Mouse (Mus musculus): ENCODE measurements at regions not wholly inside any gene's neighbourhood (a gene's known extent, or its start where the extent isn't known, plus 50 kb on each side); places are given as distances from the start of the nearest gene placed in this dataset.
A peak's percentile ranks its signal among the peaks of the same experiment; 100 is the strongest.

DNA sequence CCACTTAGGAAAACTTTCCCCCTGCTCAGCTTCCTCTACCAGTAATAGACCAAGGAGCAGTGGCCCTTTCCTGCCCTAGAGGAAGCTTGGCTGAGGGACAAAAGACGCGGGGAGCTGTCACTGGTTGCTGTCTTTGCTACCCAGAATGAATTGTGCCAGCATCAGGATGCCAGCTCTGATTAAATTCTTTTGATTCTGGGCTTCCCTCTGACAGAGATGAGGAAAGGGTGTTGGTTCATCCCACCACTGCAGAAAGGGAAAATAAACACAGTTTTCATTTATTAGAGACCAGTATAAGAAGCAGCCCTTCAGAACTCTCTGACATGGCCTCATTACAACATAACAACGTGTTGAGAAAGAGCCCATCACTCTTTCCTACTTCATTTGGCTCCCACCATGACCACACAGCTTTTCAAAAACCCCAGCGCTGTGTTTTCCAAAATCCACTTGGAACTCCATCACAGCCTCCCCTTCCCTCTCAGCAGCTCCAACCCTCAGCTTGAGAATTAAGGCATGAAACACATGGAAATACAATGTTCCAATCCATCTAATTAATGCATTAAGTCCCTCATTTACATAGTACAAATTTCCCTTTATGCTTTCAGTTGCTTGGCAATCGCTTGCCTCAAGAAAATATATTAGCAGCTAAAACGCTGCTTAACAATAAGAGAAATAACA is 429.6 kb downstream of the Efnb2 start:
- DNase-seq (ENCODE audit: low read depth, low spot score): no peak
- 67% methylated on average over 6 of the region's 6 CpGs for WGBS

DNA sequence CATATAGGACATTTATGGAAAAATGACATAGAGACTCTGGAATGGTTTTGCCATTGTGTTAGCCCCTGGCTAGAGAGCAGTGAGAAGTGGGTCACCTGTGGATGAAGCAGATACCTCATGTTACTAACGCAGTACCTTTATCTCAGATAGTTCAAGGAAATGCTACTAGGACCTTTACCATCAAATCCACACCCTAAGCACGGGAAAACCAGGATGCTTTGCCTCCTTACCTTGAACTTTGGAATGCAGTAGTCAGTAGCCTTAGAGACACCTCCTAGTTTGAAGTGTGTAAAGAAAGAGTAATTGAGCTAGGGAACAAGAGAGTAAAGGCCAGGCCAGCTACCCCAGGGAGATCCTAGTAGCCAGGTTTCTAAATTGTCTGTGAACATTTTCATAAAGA is 435.0 kb downstream of the Efnb2 start:
- WGBS: 43% methylated on average over 2 of the region's 2 CpGs

DNA sequence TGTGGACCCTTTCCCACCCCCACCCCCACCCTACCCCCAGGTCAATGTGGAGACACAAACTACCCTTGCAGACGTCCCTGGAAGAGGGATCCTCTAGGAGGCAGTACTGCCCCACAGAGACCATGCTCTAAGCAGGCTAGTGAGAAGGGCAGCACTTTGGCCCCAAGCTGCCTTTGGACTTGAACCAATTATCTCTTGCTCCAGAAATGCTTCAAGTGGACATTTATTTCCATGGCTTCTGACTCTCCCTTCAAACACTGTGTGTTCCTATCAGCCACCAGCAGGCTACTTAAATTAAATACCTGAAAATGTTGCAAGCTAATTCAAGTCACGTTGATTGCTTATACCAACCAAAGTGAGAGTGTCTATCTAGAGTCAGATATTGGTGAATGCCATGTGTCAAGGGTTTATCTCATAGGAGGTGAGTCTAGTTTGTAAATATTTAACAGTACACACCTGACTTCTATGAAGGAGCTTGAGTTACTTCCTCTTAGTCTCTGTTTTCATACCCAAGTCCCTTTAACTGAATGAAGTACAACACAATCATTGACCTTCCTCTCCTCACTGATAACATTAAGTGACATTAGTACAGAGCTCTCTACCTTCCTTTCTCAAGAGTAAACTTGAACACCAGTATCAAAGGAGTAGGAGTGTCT is 435.7 kb downstream of the Efnb2 start:
- 22% methylated on average over 2 of the region's 2 CpGs for WGBS
- DNase-seq (ENCODE audit: low read depth, low spot score): peak; percentile 66

More for the DNA sequence above, 435.0 kb downstream of the Efnb2 start:
- DNase-seq (ENCODE audit: low read depth, low spot score): peak; percentile 80

DNA sequence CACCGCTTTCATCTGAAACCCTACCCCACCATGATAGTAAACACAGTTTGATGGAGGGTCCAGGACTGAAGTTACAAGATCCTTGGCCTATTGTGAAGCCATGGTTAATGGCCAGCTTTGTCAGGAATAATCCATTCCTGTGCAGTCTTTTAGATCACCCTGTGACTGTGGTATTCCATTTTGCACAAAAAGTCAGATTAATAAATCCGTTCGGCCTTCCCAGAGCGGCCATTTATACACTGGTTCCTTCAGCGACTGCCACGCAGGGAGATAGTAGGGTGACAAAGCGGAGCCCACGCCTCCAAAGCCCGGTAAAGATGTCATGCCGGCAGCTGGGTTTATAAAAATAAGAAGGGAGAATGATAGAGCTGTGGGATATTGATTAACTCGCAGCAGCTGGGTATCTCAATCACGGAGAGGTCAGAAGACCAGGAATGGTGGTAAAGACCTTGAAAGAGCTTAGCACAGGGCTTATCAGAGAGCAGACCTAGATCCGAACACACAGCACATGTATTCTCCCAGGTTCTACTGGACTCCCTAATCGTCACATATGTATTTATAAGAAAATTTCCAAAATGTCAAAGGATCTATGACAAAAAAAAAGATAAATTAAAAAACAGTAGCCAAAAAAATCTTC is 440.5 kb downstream of the Efnb2 start:
- DNase-seq (ENCODE audit: low read depth, low spot score): no peak
- 91% methylated on average over 14 of the region's 14 CpGs for WGBS

DNA sequence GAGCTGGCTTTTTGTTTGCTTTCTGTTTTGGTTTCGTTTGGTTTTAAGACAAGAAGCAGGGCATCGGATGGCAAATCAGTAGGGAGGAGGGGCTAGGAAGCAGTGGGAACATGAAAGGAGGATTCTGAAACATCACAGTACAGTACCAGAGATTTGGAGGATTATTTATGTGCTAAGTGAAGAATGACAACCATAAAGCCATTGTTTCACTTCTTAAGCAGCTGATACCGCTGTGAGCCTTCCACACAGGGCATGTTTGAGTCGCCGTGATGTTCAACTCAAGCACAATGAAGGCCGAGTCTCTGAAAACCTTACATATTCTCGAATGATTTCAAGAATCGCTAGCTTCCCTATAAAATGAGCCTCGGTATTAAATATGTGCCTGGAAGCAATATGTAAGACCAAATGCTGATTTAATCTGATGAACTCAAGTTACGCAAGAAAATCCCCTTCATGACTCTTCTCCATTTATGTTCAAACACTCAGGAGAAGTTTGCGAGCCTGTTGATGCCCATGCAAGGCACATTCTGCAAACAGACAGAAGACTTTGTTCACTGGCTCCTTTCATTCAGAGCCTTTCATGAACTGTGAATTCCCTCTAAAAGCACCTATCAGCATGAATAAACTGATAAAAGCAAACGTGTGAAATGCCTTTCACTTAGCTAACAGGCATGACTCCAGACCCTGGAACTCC is 441.2 kb downstream of the Efnb2 start:
- no peak for DNase-seq (ENCODE audit: low read depth, low spot score)
- WGBS: 79% methylated on average over 12 of the region's 12 CpGs

DNA sequence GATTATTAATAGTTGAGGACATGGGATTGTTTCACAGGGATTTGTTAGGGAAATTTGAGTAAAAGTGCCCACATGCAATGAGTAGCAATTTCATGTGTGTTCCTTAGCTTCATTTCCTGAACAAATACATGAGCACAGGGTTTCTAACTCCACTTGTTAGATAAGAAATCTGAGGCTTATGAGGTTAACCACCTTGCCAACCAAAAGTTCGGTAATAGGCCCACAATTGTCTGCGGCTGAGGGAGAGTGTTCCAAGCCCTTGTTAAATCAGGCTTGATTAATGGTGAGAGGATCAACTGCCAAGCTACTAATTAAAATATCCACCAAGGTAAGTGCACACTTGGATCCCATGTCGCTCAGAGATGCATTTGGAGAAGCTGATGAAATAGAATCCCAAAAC is 468.0 kb downstream of the Efnb2 start:
- 84% methylated on average over 3 of the region's 3 CpGs for WGBS
- no peak for DNase-seq (ENCODE audit: low read depth, low spot score)

DNA sequence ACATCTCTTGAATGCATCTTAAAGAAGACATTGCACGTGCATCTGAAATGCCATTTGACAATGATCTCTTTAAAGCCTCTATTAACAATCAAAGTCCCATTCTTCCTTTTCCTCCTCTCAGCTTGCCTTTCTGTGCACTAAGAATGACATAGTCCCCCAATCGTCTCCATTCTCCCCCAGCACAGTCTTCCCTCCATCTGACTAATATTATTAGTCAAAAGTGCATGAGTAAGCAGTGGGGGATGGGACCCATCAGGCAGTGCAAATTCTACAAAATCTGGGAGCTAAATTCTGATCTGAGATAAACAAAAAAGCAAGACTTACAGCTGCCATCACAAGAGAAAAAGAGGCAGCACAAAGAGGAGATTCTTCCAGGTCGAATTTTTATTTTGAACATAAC is 475.0 kb downstream of the Efnb2 start:
- 53% methylated on average over 3 of the region's 3 CpGs for WGBS
- DNase-seq (ENCODE audit: low read depth, low spot score): no peak

DNA sequence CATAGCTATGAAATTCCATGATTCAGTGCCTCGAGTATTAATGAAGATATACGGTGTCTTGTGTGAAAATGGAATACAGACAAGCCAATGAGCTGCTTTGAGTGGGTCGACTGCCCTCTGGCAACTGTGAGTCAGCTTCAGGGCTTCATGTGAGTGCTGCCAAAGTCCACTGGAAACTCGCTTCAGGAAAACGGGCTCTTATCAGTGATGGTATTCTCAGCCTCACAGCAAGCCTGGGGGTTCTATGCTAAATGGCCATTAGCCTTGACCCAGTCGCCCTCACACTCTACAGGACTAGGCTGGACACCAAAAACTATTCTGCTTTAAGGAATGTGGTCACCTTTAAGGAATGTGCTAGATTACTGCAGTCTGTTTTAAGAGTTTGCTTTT is 477.8 kb downstream of the Efnb2 start:
- DNase-seq (ENCODE audit: low read depth, low spot score): no peak
- 59% methylated on average over 6 of the region's 6 CpGs for WGBS

DNA sequence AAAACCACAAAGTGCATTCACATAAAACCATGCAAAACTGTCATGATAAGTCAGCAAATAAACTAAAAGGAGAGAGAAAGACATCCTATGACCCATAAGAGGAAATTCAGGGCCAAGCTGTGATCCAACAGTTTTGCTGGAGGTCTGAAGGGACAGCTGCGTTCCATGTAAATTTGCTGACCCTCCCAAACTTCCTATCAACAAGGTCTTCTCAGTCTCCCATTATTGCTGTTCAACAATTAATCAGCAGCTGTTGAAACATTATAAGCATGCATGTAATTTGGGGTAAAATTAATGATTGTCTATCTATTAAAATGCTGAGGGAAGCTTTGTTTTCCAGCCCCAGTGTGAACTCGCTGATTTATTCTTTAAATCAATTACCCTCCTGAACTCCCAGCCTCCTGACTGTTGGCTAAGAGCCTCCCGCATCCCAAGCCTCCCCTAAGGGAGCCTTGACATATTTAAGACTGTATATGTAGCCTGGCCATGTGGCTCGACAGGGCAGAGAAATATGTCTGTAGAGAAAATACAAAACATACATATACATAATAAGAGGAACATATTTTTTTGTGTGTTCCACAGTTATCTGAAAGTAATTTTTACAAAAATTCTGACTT is 478.3 kb downstream of the Efnb2 start:
- WGBS: 81% methylated on average over 4 of the region's 4 CpGs
- no peak for DNase-seq (ENCODE audit: low read depth, low spot score)

DNA sequence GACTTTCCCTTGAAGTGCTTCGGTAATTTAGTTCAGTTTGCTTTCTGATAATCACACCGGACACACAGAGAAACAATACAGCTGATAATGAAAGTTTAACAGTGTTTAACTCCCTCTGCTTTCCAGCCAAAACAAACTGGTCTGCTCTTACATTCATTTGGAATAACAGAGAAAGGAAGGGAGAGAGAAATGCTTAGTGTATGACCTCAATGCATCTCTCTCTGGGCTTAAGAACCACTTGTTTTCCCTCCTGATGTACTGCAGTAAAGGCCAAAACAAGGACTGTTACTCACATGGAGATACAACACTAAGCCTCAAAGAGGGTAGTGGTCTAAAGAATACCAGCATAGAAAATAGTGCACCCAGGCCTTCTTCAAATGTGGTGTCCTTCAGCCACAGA is 478.9 kb downstream of the Efnb2 start:
- WGBS: 19% methylated on average over 2 of the region's 2 CpGs
- DNase-seq (ENCODE audit: low read depth, low spot score): no peak

DNA sequence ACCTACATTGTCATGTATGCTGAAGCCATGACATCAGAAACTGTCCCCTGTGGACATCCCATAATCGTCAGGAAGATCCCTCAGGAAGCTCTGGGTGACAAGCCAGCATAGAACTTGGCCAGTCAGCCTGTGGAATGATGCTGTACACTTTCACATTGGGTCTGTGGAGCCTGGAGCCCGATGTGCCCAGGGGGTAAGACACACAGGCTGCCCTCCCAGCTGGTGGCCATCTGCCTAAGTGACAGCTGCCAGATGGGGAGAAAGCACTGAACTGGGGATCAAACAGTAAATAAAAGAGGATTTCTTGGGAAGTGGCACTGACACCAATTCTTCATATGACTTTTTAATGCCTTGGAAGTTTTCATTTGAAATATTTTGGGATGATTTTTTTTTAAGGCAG is 486.8 kb downstream of the Efnb2 start:
- DNase-seq (ENCODE audit: low read depth, low spot score): no peak
- WGBS: 54% methylated on average over 2 of the region's 2 CpGs

DNA sequence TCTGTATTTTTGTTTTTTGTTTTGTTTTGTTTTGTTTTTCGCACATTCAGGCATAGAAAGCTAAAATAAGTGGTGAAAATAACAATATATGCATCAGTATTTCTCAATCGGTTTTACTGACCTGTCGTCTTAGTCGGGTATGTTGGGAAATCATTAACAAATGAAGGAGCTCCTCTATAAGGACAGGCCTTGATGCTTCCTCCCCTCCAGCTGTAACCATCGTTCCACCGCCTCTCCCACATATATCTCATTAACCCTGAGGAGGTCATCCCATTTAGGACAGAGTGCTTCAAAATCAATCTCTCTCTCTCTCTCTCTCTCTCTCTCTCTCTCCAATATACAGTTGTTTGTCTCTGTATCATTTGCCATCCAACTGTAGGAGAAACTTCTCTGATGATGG is 492.4 kb downstream of the Efnb2 start:
- no peak for DNase-seq (ENCODE audit: low read depth, low spot score)
- WGBS: 51% methylated on average over 6 of the region's 6 CpGs

DNA sequence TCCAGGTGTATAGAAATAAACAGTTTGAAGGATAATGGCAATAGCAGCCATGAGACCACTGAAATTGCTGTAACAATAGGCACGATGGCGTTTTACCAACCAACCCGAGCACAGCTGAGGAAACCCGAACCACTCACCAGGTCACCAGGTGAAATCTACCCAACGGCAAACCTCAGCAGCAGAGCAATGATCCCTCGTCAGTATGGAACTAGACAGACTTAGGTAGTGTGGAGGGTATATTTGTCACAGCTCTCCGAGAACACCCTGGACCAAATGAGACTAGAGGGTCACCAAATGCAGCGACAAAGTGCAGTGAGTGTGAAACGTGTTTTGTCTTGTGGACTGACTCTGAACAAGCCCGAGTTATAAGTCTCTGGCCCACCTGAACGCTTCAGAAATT is 492.8 kb downstream of the Efnb2 start:
- no peak for DNase-seq (ENCODE audit: low read depth, low spot score)
- 92% methylated on average over 11 of the region's 11 CpGs for WGBS

DNA sequence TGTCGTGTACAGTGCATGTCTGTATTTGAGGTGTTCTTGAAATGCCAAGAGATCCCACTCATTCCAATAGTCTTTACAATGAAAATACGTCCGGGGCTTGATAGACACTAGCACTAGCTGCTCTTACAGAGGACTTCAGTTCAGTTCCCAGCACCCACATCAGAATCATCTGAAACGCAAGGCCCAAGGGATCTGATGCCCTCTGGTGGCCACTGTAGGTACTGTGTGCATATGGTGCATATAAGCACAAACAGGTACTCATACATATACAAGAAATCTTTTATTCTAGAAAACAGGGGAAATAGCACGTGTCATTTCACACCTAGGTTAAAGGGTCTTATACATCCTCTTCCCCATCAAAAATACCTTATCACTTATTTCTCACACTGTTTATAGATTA is 513.5 kb downstream of the Efnb2 start:
- 93% methylated on average over 5 of the region's 5 CpGs for WGBS
- DNase-seq (ENCODE audit: low read depth, low spot score): no peak

DNA sequence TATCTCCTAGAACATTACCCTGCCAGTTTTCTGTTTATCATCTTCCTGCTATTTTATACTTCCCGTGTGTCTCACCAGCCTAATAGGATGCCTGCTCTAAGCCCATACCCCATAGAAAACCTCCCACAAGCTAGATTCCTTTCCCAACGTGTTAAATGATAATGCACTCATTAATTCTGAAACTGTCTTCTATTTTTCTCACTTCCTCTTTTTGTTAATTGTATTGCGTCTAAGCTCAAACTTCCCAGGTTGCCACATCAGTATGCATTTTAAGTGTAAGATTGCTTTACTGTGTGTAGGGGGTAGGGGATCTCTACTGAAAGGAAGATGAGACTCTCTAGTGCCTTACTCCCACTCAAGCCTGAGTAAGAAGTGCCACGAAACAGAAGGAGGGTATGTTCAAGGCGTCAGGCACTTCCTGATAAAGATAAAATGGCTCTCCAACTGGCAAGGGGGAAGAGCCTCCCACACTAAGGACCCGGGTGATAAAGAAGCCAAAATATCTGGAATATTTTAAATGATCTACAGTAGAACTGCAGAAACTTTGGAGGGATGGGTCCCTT is 518.0 kb downstream of the Efnb2 start:
- 73% methylated on average over 6 of the region's 6 CpGs for WGBS
- DNase-seq (ENCODE audit: low read depth, low spot score): no peak

DNA sequence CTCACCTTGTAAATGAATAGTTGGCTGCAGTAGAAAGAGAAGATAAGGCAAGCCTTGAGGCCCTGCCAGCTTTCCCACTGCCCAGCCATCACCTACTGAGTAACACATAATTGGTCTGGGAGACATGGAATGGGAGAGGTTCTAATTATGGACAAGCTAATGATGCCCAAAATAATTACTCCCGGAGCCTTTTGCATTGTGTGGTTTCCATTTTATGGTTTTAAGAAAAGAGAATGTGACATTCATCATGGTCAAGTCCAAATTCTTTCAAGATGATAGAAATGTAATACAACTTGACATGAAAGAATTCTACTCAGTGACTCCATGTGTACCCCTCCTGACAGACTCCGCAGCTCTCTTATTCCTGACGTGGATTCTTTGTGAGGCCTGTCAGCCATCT is 518.6 kb downstream of the Efnb2 start:
- WGBS: 95% methylated on average over 3 of the region's 3 CpGs

DNA sequence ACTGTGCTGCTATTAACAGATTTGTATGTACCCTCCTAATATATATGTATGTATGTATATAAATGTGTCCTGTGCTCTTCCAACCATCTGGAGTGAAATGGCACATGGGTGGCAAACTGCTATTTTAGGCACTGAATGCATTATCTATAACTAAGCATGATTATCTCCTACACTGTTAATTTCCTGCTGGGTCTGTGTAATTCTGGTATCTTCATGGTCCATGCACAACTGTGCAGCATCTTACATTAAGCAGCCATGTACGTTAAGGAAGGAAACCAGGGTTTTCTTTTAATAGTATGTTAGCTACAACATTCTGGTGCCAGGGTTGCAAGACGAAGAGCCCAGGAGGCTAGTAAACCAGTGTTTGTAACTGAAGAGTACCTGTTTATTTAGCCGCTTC is 521.3 kb downstream of the Efnb2 start:
- no peak for DNase-seq (ENCODE audit: low read depth, low spot score)
- 85% methylated on average over 3 of the region's 3 CpGs for WGBS

More for the DNA sequence above, 518.6 kb downstream of the Efnb2 start:
- DNase-seq (ENCODE audit: low read depth, low spot score): no peak

DNA sequence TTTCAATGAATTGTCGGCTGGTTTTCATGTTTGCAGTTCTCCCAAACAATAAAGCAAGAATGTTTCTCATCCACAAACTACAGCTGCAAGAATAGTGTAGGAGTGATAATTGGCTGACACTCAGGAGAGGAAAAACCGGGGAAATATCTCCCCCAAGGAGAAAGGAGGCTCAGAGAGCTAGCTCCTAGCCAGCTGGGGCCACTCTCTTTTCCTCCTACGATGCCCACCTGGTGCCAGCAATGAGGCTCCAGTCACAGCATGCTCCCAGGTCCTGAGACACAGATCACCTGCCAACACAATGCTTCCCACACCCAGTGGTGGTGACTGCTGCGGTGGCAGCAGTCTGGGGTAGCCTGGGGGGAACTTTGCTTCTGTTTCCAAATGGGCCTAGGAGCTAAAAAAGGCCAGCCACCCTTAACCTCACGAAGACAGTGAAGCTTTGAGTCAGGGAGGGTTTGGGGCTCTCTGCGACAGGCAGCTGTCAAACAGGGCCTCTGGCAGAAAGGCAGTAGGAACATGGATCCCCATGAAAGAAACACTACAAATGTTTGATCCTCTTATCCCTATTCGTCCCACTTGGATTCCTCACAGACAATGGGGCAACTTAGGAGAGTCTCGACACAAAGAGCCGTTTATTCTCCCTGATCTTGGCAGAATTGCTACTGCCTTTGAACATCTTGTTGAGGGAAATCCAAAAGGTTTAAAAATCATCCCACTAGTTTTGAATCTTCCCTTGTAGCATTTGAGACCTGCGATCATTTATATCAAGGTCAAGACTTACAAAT is 527.8 kb downstream of the Efnb2 start:
- no peak for DNase-seq (ENCODE audit: low read depth, low spot score)
- WGBS: 69% methylated on average over 10 of the region's 10 CpGs

DNA sequence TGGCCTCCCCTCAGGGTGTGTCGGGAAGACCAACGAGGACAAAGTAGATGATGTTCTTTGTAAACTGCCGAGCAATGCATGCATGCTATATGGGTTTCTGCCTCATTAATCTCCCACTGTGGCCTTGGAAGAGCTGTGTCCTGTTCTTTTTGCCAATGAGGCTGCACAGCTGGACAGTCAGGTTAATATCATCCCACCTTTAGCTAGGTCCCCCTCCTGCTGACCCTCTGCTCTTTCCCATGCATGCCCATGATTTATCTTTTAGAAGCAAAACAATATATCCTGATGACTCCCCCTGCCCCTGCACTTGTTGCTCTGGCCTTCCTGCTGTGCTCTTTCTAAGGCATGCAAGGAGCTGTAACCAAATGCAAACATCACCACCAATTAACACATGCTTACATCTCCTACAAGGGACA is 529.1 kb downstream of the Efnb2 start:
- no peak for DNase-seq (ENCODE audit: low read depth, low spot score)
- WGBS: 44% methylated on average over 3 of the region's 3 CpGs
